Mouse (Mus musculus) embryonic facial prominence, embryonic 11.5 days (tissue): Measurements from ENCODE around the gene Thada. TPM values are rescaled to one million over a fixed set of nuclear protein-coding genes. Genes with fewer than 3 reads are reported as not detected.

Source experiments
- ATAC-seq: fragments of 200-750 bp; cut with Nextera tagmentation; replicated peaks from 2 replicates; pipeline ENCODE4 v1.8.0; 2017; ENCODE audit warnings: low read depth; ENCODE audit not compliant: insufficient number of reproducible peaks, low FRiP score, low TSS enrichment
- DNase-seq: peaks from one replicate; pipeline ENCODE4 v3.0.0-alpha.2; 2015; ENCODE audit warnings: low spot score
- H3K27ac ChIP-seq: fragments of 300-500 bp; sonication (generic); replicated peaks from 2 replicates; pipeline ENCODE4 v1.5.1; 2014; ENCODE audit warnings: mild to moderate bottlenecking, low read depth, low read length, control low read depth
- H3K27me3 ChIP-seq: fragments of 300-500 bp; sonication (generic); 2 replicates; pipeline ENCODE4 v1.6.1; 2014; ENCODE audit warnings: mild to moderate bottlenecking, low read length, moderate library complexity, mixed read lengths; ENCODE audit not compliant: control insufficient read depth, insufficient read depth
- H3K36me3 ChIP-seq: fragments of 300-500 bp; sonication (generic); replicated peaks from 2 replicates; pipeline ENCODE4 v1.6.1; 2014; ENCODE audit warnings: low read depth, mild to moderate bottlenecking, low read length, moderate library complexity, mixed read lengths; ENCODE audit not compliant: control insufficient read depth, insufficient read depth
- H3K4me1 ChIP-seq: fragments of 300-500 bp; sonication (generic); 2 replicates; pipeline ENCODE4 v1.6.1; 2014; ENCODE audit warnings: low read length, mixed read lengths; ENCODE audit not compliant: control insufficient read depth, insufficient read depth
- H3K4me2 ChIP-seq: fragments of 300-500 bp; sonication (generic); 2 replicates; pipeline ENCODE4 v1.6.1; 2014; ENCODE audit warnings: low read depth, mild to moderate bottlenecking, control low read depth, low read length, moderate library complexity
- H3K4me3 ChIP-seq: fragments of 300-500 bp; sonication (generic); 2 replicates; pipeline ENCODE4 v1.5.1; 2014; ENCODE audit warnings: low read depth, low read length, control low read depth
- H3K9ac ChIP-seq: fragments of 300-500 bp; sonication (generic); replicated peaks from 2 replicates; pipeline ENCODE4 v1.6.1; 2014; ENCODE audit warnings: mild to moderate bottlenecking, control low read depth, low read length
- H3K9me3 ChIP-seq: fragments of 300-500 bp; sonication (generic); replicated peaks from 2 replicates; pipeline ENCODE4 v1.6.1; 2016; ENCODE audit warnings: mild to moderate bottlenecking, low read length, inconsistent platforms, mixed read lengths; ENCODE audit not compliant: control insufficient read depth
- WGBS: fragments of 180-500 bp; shearing (Covaris S2); extraction: QIAGEN DNeasy Blood & Tissue Kit; methylation state at CpG from one replicate; pipeline ENCODE4 v1.1.7; 2014; 5-methylcytosine and 5-hydroxymethylcytosine counted together
- polyA plus RNA-seq: library from polyadenylated mRNA; unstranded; fragments of >200 nt; fragmentation: Nextera tagmentation; extraction: Ambion mirVana; gene quantifications from 2 replicates; pipeline ENCODE4 v1.2.1, GENCODE M21; 2014

Thada gene
- polyA plus RNA-seq, 1 experiment from 2014 or later, result 8.2 TPM

DNA sequence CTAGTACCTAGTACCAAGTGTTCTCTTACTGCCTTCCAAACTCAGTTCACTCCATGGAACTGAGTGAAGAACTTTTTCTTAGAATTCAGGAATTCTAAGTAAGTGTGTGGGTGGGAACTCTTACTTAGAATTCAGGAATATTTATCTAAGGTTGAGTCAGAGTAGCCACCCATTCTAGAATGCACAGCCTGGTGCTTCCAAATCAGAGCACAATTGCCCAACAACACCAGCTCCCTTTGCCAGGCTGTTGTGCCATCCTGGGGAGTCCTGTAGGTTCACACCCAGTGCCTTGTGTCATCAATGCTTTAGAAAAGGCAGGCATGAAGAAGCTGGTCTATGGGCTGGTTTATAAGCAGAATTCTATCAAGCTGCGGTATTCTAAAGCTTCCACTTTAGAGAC lies 145.4 kb downstream of the Thada start:
- no peak for ATAC-seq
- H3K4me3 ChIP-seq, result no peak overlapping the region
- no peak for DNase-seq
- H3K9ac ChIP-seq, result no peak overlapping the region
- no peaks in the 10 kb centered on the region for H3K4me1 ChIP-seq
- H3K4me2 ChIP-seq, result no peak overlapping the region
- H3K36me3 ChIP-seq, result no peaks in the 10 kb centered on the region
- no peaks in the 10 kb centered on the region for H3K9me3 ChIP-seq
- H3K27ac ChIP-seq, result no peak overlapping the region
- 97% methylated on average over 1 of the region's 1 CpGs for WGBS
- no peaks in the 10 kb centered on the region for H3K27me3 ChIP-seq

DNA sequence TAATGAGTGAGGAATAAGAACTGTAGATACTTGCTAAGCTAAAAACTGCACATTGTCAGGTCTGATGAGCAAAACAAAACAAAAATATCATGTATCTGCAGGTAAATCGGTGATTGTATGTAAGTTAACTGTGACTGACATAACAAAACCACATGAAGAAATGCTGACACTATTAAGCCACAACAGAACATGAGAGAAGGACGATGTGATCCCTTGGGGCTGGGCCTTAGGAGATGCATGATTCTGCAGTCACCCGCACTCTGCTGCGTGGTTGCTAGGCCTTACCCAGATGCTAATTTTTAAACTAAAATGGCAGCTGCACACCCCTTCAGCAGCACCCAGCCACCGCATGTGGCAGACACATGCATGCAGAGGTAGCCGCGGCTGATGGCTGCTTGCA lies 151.7 kb downstream of the Thada start:
- ATAC-seq, result no peak
- H3K4me1 ChIP-seq, result no peaks in the 10 kb centered on the region
- no peak overlapping the region for H3K9ac ChIP-seq
- H3K9me3 ChIP-seq, result no peaks in the 10 kb centered on the region
- 92% methylated on average over 7 of the region's 7 CpGs for WGBS
- DNase-seq, result no peak
- no peaks in the 10 kb centered on the region for H3K27me3 ChIP-seq
- no peak overlapping the region for H3K4me3 ChIP-seq
- no peak overlapping the region for H3K4me2 ChIP-seq
- no peak overlapping the region for H3K27ac ChIP-seq
- no peaks in the 10 kb centered on the region for H3K36me3 ChIP-seq

GRCm38 (mm10) chr17:84313494-84313893 lies 152.5 kb downstream of the Thada start:
- WGBS, result 74% methylated on average over 6 of the region's 6 CpGs
- no peak for ATAC-seq

GRCm38 (mm10) chr17:84306151-84306550 lies 159.9 kb downstream of the Thada start:
- H3K27ac ChIP-seq, result no peak overlapping the region
- ATAC-seq, result no peak
- H3K9me3 ChIP-seq, result no peaks in the 10 kb centered on the region
- no peaks in the 10 kb centered on the region for H3K4me1 ChIP-seq
- 71% methylated on average over 1 of the region's 1 CpGs for WGBS
- H3K4me3 ChIP-seq, result no peak overlapping the region
- no peak for DNase-seq
- H3K9ac ChIP-seq, result no peak overlapping the region
- H3K36me3 ChIP-seq, result no peaks in the 10 kb centered on the region
- H3K27me3 ChIP-seq, result no peaks in the 10 kb centered on the region
- no peak overlapping the region for H3K4me2 ChIP-seq

More at GRCm38 (mm10) chr17:84313494-84313893, 152.5 kb downstream of the Thada start:
- H3K36me3 ChIP-seq, result no peaks in the 10 kb centered on the region
- no peaks in the 10 kb centered on the region for H3K4me1 ChIP-seq
- H3K4me3 ChIP-seq, result no peak overlapping the region
- no peak overlapping the region for H3K27ac ChIP-seq
- H3K9ac ChIP-seq, result no peak overlapping the region
- H3K9me3 ChIP-seq, result no peaks in the 10 kb centered on the region
- H3K4me2 ChIP-seq, result no peak overlapping the region
- no peak for DNase-seq
- no peaks in the 10 kb centered on the region for H3K27me3 ChIP-seq

DNA sequence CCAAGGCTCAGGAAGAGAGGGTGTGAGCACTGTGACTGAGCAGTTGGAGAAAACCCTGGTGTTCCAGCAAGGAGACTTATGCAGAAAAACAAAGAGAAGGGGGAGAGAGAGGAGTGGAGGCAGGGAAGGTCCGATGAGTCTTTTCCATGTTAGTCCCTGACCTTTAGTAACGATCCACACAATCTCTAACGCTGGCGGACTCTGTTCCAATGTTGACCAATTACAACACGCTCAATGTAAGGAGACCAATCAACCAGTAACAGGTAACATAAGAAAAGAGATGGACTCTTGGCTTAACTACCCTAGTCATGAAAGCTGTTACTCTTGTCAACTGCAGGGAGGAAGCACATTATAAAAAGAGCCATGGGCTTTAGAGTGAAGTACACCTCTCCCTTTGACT lies 160.9 kb downstream of the Thada start:
- no peak overlapping the region for H3K4me3 ChIP-seq
- no peak for ATAC-seq
- H3K27me3 ChIP-seq, result no peaks in the 10 kb centered on the region
- H3K27ac ChIP-seq, result no peak overlapping the region
- H3K36me3 ChIP-seq, result no peaks in the 10 kb centered on the region
- H3K9me3 ChIP-seq, result no peaks in the 10 kb centered on the region
- WGBS, result 95% methylated on average over 5 of the region's 5 CpGs
- no peak overlapping the region for H3K9ac ChIP-seq
- H3K4me1 ChIP-seq, result no peaks in the 10 kb centered on the region
- H3K4me2 ChIP-seq, result no peak overlapping the region
- DNase-seq, result no peak

DNA sequence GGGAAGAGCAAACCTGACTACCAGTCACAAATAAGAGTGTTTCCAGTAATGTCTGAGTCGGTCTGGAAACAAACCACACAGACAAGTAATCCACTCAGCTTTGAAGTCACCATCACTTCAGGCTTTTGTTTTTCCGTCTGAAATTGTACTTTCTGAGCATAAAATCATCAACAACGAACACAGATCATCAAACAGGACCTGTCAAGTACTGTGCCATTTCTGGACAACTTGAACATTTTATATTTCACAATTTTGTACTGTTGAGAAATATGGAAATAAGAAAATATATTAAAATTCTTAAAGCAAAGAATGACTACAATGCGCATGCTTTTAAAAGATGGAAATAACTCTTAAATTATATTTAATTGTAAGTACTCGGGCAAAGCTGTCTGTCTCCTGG lies 161.9 kb downstream of the Thada start:
- Histone ChIP-seq H3K27ac (no peak overlapping the region), H3K36me3 (no peaks in the 10 kb centered on the region), H3K4me1 (no peaks in the 10 kb centered on the region), H3K4me3 (no peak overlapping the region), H3K9me3 (no peaks in the 10 kb centered on the region), H3K27me3 (no peaks in the 10 kb centered on the region), H3K4me2 (no peak overlapping the region), H3K9ac (no peak overlapping the region)
- ATAC-seq, result no peak
- DNase-seq, result no peak
- 86% methylated on average over 5 of the region's 5 CpGs for WGBS

DNA sequence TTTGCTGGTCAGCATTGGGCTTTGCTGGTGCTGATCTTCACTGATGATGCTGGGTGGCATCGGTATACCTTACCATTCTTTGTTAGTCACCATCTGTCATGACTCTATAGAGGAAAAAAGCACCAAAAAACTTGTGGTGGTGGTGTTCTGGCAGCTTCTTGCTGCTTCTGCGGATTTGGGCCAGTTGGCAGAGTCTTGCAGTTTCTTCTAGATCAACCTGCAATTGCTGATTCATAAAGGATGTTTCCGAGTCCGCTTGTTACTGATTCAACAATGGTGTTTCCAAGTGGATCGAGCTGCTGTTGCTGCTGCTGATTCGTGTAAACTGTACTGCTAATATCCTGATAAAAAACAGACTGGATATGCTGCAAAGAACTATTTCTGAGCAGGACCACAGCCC lies 168.0 kb downstream of the Thada start:
- Histone ChIP-seq H3K4me3 (no peak overlapping the region), H3K9me3 (no peaks in the 10 kb centered on the region), H3K4me1 (no peaks in the 10 kb centered on the region), H3K9ac (no peak overlapping the region), H3K36me3 (no peaks in the 10 kb centered on the region), H3K27ac (no peak overlapping the region), H3K27me3 (no peaks in the 10 kb centered on the region), H3K4me2 (no peak overlapping the region)
- WGBS, result 94% methylated on average over 6 of the region's 6 CpGs
- DNase-seq, result no peak
- ATAC-seq, result no peak

- H3K4me3 ChIP-seq, result no peak overlapping the region
- H3K9me3 ChIP-seq, result no peaks in the 10 kb centered on the region
- no peak for DNase-seq
- H3K9ac ChIP-seq, result no peak overlapping the region
- no peak overlapping the region for H3K27ac ChIP-seq
- H3K27me3 ChIP-seq, result no peaks in the 10 kb centered on the region
- ATAC-seq, result no peak
- WGBS, result 84% methylated on average over 4 of the region's 4 CpGs
- no peaks in the 10 kb centered on the region for H3K36me3 ChIP-seq
- H3K4me1 ChIP-seq, result no peaks in the 10 kb centered on the region
- H3K4me2 ChIP-seq, result no peak overlapping the region
These were observed 172.8 kb downstream of the Thada start for GRCm38 (mm10) chr17:84293221-84293620.
